Mouse (Mus musculus): ENCODE results near the gene Tcl1b3. TPM values are rescaled to one million over a fixed set of nuclear protein-coding genes. Genes with fewer than 3 reads are reported as not detected.

Gene Tcl1b3
- polyA plus RNA-seq, 1 experiment from 2014 or later: not detected

- ATAC-seq (ENCODE audit: low FRiP score) (no peak), DNase-seq (ENCODE audit: low spot score) (no peak)
- Histone ChIP-seq H3K4me3 (replicated peaks; ENCODE audit: low read length) (no peak within 1 kb of the TSS), H3K27me3 (ENCODE audit: control insufficient read depth, insufficient read depth, low read length) (no peaks in the 10 kb centered on the region), H3K36me3 (replicated peaks; ENCODE audit: control insufficient read depth, insufficient read depth) (no peaks in the 10 kb centered on the region), H3K9ac (no peak within 1 kb of the TSS), H3K9me3 (ENCODE audit: control insufficient read depth, low read length) (no peaks in the 10 kb centered on the region), H3K4me2 (replicated peaks) (no peak within 1 kb of the TSS), H3K4me1 (replicated peaks; ENCODE audit: control insufficient read depth, insufficient read depth, low read length) (no peaks in the 10 kb centered on the region), H3K27ac (no peak within 1 kb of the TSS)
- WGBS: 94% methylated on average over 22 of the region's 22 CpGs
Measured at GRCm38 (mm10) chr12:105222601-105223319, 31.9 kb downstream of the Tcl1b3 start, which contains the start of gene Tcl1. Gene Tcl1 (minus strand): TSS chr12:105222793.

DNA sequence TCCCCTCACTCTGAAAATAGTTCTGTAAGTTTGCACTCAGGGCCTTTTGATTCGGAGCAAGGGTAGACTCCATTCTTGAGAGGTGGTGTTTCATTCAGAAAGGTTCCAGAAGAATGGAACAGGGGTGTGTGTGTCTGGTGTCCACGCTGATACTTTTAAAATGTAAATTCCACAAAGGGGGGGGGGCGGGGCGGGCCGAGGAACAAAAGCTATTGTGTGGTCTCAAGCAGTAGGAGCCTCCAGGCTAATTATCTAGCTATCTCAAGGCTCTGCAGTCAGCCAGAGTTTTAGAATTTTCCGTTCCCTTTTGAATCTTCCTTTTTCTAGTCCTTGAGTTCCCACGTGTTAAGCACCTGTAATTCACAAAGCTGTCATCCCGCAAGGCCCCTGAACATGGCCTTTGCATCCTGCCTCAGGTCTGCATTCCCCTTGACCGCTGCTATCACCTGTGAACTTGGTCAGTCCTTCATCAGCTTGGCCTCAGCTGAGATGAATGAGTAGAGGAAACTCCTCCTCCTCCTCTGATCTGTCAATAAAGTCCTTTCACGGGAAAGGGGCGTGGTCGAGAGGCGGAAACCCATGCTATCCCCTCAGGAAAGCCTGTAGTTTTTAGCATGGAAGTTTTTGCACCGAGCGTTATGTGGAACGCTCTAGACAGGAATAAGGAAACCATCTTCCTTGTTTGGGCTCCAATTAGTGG, 33.9 kb downstream of the Tcl1b3 start:
- H3K9me3 ChIP-seq (ENCODE audit: control insufficient read depth, low read length): no peaks in the 10 kb centered on the region
- DNase-seq (ENCODE audit: low spot score) (no peak), ATAC-seq (ENCODE audit: low FRiP score) (no peak)
- H3K27me3 ChIP-seq (ENCODE audit: control insufficient read depth, insufficient read depth, low read length): no peaks in the 10 kb centered on the region
- no peak overlapping the region for H3K9ac ChIP-seq
- H3K4me3 ChIP-seq (replicated peaks; ENCODE audit: low read length): no peak overlapping the region
- no peaks in the 10 kb centered on the region for H3K4me1 ChIP-seq (replicated peaks; ENCODE audit: control insufficient read depth, insufficient read depth, low read length)
- H3K4me2 ChIP-seq (replicated peaks): no peak overlapping the region
- WGBS: 40% methylated on average over 16 of the region's 16 CpGs
- H3K27ac ChIP-seq: no peak overlapping the region
- no peaks in the 10 kb centered on the region for H3K36me3 ChIP-seq (replicated peaks; ENCODE audit: control insufficient read depth, insufficient read depth)

GRCm38 (mm10) chr12:105234362-105234761, 43.5 kb downstream of the Tcl1b3 start:
- no peaks in the 10 kb centered on the region for H3K4me1 ChIP-seq (replicated peaks; ENCODE audit: control insufficient read depth, insufficient read depth, low read length)
- 0 out of 2 replicates have a peak overlapping the region, but pooled peaks have one; percentile 21 for H3K4me2 ChIP-seq (replicated peaks)
- no peaks in the 10 kb centered on the region for H3K36me3 ChIP-seq (replicated peaks; ENCODE audit: control insufficient read depth, insufficient read depth)
- no peak overlapping the region for H3K4me3 ChIP-seq (replicated peaks; ENCODE audit: low read length)
- peak overlapping the region; percentile 28; the same call in 1 of the 2 replicates for H3K27ac ChIP-seq
- H3K9me3 ChIP-seq (ENCODE audit: control insufficient read depth, low read length): no peaks in the 10 kb centered on the region
- ATAC-seq (ENCODE audit: low FRiP score): no peak
- WGBS: 47% methylated on average over 11 of the region's 11 CpGs
- no peak for DNase-seq (ENCODE audit: low spot score)
- peak overlapping the region; percentile 16; the same call in 1 of the 2 replicates for H3K9ac ChIP-seq
- no peaks in the 10 kb centered on the region for H3K27me3 ChIP-seq (ENCODE audit: control insufficient read depth, insufficient read depth, low read length)

- WGBS: 86% methylated on average over 3 of the region's 3 CpGs
- no peak overlapping the region for H3K27ac ChIP-seq
- no peaks in the 10 kb centered on the region for H3K4me1 ChIP-seq (replicated peaks; ENCODE audit: control insufficient read depth, insufficient read depth, low read length)
- ATAC-seq (ENCODE audit: low FRiP score) (no peak), DNase-seq (ENCODE audit: low spot score) (no peak)
- no peaks in the 10 kb centered on the region for H3K27me3 ChIP-seq (ENCODE audit: control insufficient read depth, insufficient read depth, low read length)
- H3K4me2 ChIP-seq (replicated peaks): no peak overlapping the region
- H3K9me3 ChIP-seq (ENCODE audit: control insufficient read depth, low read length): no peaks in the 10 kb centered on the region
- no peak overlapping the region for H3K4me3 ChIP-seq (replicated peaks; ENCODE audit: low read length)
- H3K9ac ChIP-seq: no peak overlapping the region
- H3K36me3 ChIP-seq (replicated peaks; ENCODE audit: control insufficient read depth, insufficient read depth): no peaks in the 10 kb centered on the region
Measured at GRCm38 (mm10) chr12:105235091-105235490, 44.2 kb downstream of the Tcl1b3 start.

DNA sequence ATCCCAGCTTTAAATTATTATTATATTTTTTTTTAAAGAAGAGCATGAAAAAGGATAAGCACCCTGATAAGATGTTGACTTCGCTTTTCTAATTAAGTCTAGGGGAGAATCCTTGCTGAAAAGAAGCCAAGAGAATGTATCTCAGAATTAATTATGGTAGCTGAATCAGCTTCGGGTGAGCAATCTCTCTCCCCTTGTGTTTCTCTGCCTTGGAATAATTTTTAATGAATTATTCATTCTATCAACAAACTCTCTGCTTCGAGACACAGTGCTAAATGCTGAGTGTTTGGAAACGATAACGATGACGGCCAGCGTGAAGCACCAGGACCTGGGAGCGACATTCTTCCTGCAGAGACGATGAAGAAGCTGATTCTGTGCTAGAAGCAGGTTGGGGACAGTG, 48.2 kb downstream of the Tcl1b3 start:
- Histone ChIP-seq H3K27me3 (ENCODE audit: control insufficient read depth, insufficient read depth, low read length) (no peaks in the 10 kb centered on the region), H3K4me2 (replicated peaks) (no peak overlapping the region), H3K9me3 (ENCODE audit: control insufficient read depth, low read length) (no peaks in the 10 kb centered on the region), H3K4me3 (replicated peaks; ENCODE audit: low read length) (no peak overlapping the region), H3K27ac (peak overlapping the region; percentile 58), H3K9ac (no peak overlapping the region), H3K36me3 (replicated peaks; ENCODE audit: control insufficient read depth, insufficient read depth) (no peaks in the 10 kb centered on the region), H3K4me1 (replicated peaks; ENCODE audit: control insufficient read depth, insufficient read depth, low read length) (no peaks in the 10 kb centered on the region)
- 43% methylated on average over 9 of the region's 9 CpGs for WGBS
- DNase-seq (ENCODE audit: low spot score): no peak
- no peak for ATAC-seq (ENCODE audit: low FRiP score)

Other genes starting within 250 kb of the Tcl1b3 start
- gene Syne3, start 181.2 kb upstream of the Tcl1b3 start, polyA plus RNA-seq (2014; fragmentation: Nextera tagmentation; extraction: Ambion mirVana): 0.35 TPM in 2 replicates
- gene Glrx5, start 158.4 kb upstream of the Tcl1b3 start, polyA plus RNA-seq (2014; fragmentation: Nextera tagmentation; extraction: Ambion mirVana): 183 and 189 TPM in 2 replicates
- gene Tcl1b2, start 45.0 kb upstream of the Tcl1b3 start, polyA plus RNA-seq (2014; fragmentation: Nextera tagmentation; extraction: Ambion mirVana): not detected in 2 replicates
- gene Tcl1b1, start 31.4 kb upstream of the Tcl1b3 start, polyA plus RNA-seq (2014; fragmentation: Nextera tagmentation; extraction: Ambion mirVana): not detected in 2 replicates
- not detected in 2 replicates for gene Tcl1b5, start 14.7 kb upstream of the Tcl1b3 start, polyA plus RNA-seq (2014; fragmentation: Nextera tagmentation; extraction: Ambion mirVana)
- gene Tcl1b4, start 10.9 kb downstream of the Tcl1b3 start, polyA plus RNA-seq (2014; fragmentation: Nextera tagmentation; extraction: Ambion mirVana): not detected in 2 replicates
- not detected in 2 replicates for gene Tcl1, start 31.8 kb downstream of the Tcl1b3 start, polyA plus RNA-seq (2014; fragmentation: Nextera tagmentation; extraction: Ambion mirVana)
- 20.3 and 25.9 TPM in 2 replicates for gene Tunar, start 142.8 kb downstream of the Tcl1b3 start, polyA plus RNA-seq (2014; fragmentation: Nextera tagmentation; extraction: Ambion mirVana)

Measured in hindbrain, embryonic 14.5 days (tissue).